Mouse (Mus musculus): ENCODE data around the gene Olfr213. TPM values are rescaled to one million over a fixed set of nuclear protein-coding genes. Genes with fewer than 3 reads are reported as not detected.
"Not testable (repeated sequence)": the region's sequence is repeated elsewhere in the genome, so short reads cannot be mapped to it uniquely, and the experiment has no call there.

Gene Olfr213
- polyA plus RNA-seq (2012; rRNA removed) = not detected in 2 replicates

DNA sequence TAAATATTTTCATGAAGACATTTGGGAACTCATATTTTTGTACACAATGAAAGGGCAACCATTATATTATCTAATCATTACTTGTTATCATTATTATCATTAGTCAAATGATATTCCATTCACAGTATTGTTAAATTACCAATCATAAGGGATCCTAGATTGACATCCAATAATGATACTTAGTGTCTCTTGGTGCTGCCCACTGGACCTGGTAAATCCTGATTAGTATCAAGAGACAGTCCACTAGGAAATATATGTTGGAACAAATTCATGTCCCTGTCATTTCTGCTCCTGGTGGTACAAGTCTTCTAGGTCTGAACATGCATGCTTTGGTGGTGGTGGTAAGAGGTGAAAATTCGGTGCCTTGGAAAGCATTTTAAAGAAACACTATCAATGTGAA is at the start of gene Olfr213:
TSS of gene Olfr213 (plus strand) at position 301 of the 400 bp plus-strand sequence.
- no peak for DNase-seq (ENCODE audit: low spot score)

DNA sequence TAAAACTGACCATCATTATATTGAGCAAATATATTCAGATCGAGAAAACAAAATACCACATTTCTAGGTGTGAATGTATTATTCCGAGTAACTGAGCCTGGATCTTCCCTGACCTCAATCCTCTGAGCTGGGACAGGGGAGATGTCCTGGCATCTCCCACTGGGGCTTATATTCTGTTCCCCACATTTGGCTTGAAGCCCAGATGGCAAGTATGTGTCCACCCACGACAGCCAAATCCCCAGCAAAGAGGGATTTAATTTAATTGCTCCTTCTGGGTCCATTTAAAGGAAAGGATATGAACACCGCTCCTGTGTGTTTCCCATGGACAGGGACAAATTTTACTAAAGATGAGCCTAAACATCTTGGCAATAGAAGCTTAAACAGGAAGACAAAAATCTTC is 49.5 kb upstream of the Olfr213 start, which contains the start of gene Olfr211:
TSS of gene Olfr211 (plus strand) at position 301 of the 400 bp plus-strand sequence.
- DNase-seq (ENCODE audit: low spot score) = no peak

DNA sequence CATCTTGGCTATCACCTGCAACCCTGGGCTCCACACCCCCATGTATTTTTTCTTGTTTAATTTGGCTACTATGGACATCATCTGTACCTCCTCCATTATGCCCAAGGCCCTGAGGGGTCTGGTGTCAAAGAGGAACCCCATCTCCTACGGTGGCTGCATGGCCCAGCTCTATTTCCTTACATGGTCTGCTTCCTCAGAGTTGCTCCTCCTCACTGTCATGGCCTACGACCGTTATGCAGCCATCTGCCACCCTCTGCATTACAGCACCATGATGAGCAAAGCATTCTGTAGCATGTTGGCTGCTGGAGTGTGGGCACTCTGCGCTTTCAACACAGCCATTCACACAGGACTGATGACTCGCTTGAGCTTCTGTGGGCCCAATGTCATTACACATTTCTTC is 44.5 kb upstream of the Olfr213 start:
- DNase-seq (ENCODE audit: low spot score) = no peak

DNA sequence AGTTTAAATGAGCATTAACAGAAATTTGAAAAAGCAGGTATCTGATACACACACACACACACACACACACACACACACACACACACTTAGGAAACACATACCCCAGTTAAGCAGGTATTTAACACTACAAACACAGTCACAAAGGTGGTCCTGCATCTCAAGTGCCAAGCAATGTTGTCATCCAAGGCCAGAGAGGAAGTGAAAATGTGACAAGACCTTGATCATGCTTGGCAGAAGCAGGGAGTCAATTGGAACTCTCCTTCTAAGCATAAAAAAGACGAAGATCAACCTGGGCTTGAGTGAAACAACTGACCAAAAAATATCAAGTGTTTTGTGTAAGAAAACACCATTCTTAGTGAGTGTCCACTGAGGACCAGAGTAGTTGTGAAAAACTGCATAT is 42.3 kb upstream of the Olfr213 start:
- no peak for DNase-seq (ENCODE audit: low spot score)

DNA sequence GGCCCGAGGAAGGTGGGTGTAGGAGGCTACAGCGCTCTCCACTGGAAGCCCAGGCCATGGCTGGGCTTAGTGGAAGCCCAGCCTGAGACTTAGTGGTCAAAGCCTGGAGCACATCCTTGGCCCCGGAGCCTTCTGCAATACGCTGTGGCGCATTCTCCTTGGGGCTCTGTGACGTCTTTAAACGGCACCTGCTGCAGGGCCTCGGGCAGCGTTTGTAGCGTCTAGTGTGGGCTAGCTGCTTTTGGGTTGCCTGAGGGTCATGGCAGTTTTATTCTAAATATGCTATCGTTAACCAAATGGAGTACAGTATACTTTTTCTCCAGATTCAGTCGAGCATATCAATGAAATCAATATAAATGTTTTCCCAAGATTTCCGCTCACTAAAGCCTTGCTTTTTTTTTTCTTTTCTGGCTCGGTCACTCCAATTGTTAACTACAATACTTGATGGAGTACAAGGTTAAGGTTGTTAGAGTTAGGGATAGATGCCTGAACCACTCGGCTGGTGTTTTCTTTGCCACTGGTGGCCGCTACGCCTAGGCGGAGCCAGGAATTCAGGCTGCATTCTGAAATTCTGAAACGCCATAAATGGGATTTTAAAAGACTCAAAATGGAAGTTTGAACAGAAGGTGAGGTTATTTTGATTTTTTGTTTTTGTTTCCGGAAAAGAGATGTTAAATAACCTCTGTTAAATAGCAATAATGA is 31.8 kb upstream of the Olfr213 start, which contains the start of gene Olfr212:
TSS of gene Olfr212 (plus strand) at position 215 of the 702 bp plus-strand sequence.
- DNase-seq (ENCODE audit: low spot score) = not testable (repeated sequence)

DNA sequence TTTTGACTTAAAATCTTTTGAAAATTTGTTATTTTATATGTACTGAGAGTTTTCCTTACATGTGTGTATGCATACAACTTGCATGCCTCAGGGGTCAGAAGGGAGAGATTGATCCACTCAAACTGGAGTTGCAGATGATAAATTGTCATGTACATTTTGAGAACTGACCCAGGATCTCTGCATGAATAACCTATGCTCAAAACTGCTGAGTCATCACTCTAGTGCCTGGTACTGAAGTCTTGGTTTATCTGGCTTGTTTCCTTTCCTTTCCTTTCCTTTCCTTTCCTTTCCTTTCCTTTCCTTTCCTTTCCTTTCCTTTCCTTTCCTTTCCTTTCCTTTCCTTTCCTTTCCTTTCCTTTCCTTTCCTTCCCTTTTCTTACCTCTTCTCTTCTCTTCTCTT is 23.4 kb upstream of the Olfr213 start:
- DNase-seq (ENCODE audit: low spot score) = no peak

DNA sequence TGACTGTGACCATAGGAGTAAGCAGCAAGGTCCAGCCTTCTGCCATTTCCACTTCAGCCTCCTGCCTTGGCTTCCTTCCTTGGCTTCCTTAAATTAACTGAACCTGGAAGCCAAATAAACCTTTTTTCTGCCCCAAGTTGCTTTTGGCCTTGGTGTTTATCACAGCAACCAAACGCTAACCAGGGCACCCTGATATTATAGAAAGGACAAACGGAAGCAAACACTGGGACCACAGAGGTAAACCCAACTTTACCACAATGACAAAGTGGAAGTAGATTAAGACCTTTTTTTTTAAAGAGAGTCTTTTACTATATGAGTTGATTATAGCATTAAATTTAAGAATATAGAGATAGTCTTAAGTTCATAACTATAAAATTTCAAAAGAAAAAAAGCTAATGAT is 4.2 kb downstream of the Olfr213 start:
- no peak for DNase-seq (ENCODE audit: low spot score)

DNA sequence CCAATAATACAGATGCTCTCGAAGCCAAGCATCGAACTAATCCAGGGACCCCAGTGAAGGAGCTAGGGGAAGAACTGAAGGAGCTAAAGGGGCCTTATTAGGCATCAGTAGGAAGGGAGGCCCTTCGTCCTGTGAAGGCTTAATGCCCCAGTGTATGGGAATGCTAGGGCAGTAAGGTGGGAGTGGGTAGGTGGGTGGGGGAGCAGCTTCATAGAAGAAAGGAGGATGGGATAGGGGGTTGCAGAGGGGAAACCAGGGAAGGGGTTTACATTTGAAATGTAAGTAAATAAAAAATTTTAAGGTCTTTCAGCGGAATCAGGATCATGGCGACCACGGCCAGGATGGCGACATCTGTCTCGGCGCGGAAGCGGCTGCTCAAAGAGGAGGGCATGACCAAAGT is 12.6 kb downstream of the Olfr213 start, which contains the start of gene Gm5580:
TSS of gene Gm5580 (plus strand) at position 301 of the 400 bp plus-strand sequence.
- not testable (repeated sequence) for DNase-seq (ENCODE audit: low spot score)

DNA sequence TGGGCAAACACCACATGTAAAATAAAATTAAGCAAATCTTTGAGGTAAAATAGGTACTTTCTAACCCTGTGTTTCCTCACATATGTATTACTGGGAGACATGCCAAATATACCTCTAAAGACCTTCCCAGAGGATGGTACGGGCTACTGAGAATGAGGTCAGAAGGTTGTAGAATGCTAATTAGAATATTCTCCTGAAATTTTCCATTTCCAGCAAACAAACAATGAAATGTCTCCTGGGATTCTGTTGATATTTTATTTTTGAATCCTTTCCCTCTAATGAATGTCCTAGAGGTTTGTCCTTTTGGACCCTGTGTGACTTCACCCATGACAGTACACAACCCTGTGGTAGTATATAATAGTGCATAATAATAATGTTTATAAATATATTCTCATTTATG is 15.7 kb downstream of the Olfr213 start, which contains the start of gene Olfr214:
TSS of gene Olfr214 (plus strand) at position 301 of the 400 bp plus-strand sequence.
- DNase-seq (ENCODE audit: low spot score) = no peak

DNA sequence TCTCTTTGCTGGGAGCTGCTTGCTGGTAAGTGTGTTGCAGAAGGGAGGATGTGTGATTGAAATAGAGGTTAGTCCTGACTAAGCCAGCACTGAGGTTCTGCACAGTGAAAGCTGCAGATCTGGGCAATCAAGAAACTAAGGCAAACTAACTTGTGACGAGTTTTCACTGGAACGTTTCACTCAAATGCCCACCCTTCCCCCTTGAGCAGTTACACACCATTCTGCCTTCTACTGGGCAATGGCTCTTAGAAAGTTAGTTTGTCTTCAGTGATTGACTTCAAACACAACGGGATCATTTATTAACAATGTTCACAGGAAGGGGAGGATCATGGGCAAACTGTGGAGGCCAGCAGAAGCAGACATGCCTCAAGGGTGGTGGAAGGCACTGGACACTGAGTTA is 16.7 kb downstream of the Olfr213 start:
- DNase-seq (ENCODE audit: low spot score) = no peak

DNA sequence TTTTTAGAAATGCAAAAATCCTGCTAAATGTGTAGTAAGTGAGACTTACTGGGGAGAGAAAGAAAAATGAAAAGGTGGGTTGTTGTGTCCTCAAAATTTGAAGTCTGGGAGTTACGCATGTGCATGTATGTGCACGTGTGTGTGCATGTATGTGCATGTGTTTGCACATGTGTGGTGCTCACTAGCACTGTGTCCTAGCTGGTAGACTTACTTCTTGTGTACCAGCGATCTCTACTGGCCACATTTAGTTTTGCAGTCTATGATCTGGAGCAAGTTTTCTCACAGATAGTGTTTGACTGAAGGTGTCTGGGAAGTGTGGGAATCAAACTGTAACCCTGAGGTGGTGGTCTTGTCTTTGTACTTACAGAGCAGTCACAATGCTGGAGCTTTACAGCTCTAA is 31.6 kb downstream of the Olfr213 start:
- no peak for DNase-seq (ENCODE audit: low spot score)

DNA sequence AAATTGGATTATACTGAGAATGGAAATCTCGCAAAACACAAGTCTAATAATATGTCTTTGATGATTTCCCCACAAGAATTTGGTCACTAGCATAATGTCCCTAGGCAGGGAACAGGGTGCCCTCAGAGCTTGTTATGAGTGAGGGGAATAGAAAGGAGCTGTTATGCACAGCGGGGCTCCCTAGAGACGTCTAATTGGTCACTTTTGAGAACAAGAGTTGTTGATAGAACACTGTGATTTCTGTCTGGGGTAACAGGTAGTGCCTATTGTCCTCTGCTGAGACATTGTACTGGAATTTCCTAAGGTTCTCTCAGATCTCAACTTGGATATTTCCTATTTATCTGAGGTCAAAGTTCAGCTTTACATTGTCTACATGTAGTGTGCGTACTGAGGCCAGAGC is 45.8 kb downstream of the Olfr213 start, which contains the start of gene Olfr215:
TSS of gene Olfr215 (minus strand) at position 101 of the 400 bp plus-strand sequence.
- DNase-seq (ENCODE audit: low spot score) = no peak

Other genes with a start within 250 kb of the Olfr213 start
- gene March8, start 200.4 kb upstream of the Olfr213 start, polyA plus RNA-seq (2012; rRNA removed) = 54.5 and 56.6 TPM in 2 replicates
- gene Alox5, start 77.3 kb upstream of the Olfr213 start, polyA plus RNA-seq (2012; rRNA removed) = 4.0 TPM in 2 replicates
- gene Olfr211, start 49.4 kb upstream of the Olfr213 start, polyA plus RNA-seq (2012; rRNA removed) = not detected in 2 replicates
- not detected in 2 replicates for gene Olfr212, start 31.9 kb upstream of the Olfr213 start, polyA plus RNA-seq (2012; rRNA removed)
- 0.21 and 0.25 TPM in 2 replicates for gene Gm5580, start 12.7 kb downstream of the Olfr213 start, polyA plus RNA-seq (2012; rRNA removed)
- not detected in 2 replicates for gene Olfr214, start 15.8 kb downstream of the Olfr213 start, polyA plus RNA-seq (2012; rRNA removed)
- not detected in 2 replicates for gene Olfr215, start 45.7 kb downstream of the Olfr213 start, polyA plus RNA-seq (2012; rRNA removed)
- gene Zfp422, start 90.5 kb downstream of the Olfr213 start, polyA plus RNA-seq (2012; rRNA removed) = 35.7 and 43.6 TPM in 2 replicates
- 98.4 and 125 TPM in 2 replicates for gene Depp1, start 112.2 kb downstream of the Olfr213 start, polyA plus RNA-seq (2012; rRNA removed)
- gene Rassf4, start 135.5 kb downstream of the Olfr213 start, polyA plus RNA-seq (2012; rRNA removed) = 9.0 and 11.9 TPM in 2 replicates
- 0.01 and 0.03 TPM in 2 replicates for gene Tmem72, start 178.5 kb downstream of the Olfr213 start, polyA plus RNA-seq (2012; rRNA removed)

Data from urinary bladder, adult 2 months (tissue).